Mouse (Mus musculus): ENCODE results near the gene Tlcd1. TPM values are rescaled to one million over a fixed set of nuclear protein-coding genes. Genes with fewer than 3 reads are reported as not detected.

Gene Tlcd1
- polyA plus RNA-seq, 1 experiment from 2014 or later = 14.2 TPM

DNA sequence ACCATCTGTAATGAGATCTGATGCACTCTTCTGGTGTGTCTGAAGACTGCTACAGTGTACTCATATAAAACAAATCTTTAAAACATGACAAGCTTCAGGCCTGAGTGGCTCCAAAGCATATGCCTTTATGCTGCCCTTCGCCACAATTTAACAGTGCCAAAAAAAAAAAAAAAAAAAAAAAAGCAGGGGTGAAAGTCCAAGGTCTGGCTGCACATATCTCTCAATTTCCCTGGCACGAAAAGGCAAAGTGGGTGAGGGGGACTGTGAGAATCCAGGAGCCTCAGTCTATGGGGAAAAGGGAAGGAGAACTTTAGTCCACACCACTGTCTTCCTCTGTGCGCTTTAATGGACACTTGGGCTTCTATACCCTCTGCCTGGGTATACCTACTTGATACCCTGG is 25.9 kb downstream of the Tlcd1 start:
- Histone ChIP-seq H3K27me3 (ENCODE audit: control insufficient read depth, insufficient read depth, low read length) (no peaks in the 10 kb centered on the region), H3K27ac (ENCODE audit: low read length) (no peak overlapping the region), H3K36me3 (ENCODE audit: control insufficient read depth, insufficient read depth) (peaks cover 25% of the 10 kb centered on the region), H3K4me3 (ENCODE audit: low read length) (no peak overlapping the region), H3K9me3 (replicated peaks; ENCODE audit: control insufficient read depth, low read length) (no peaks in the 10 kb centered on the region), H3K4me2 (ENCODE audit: low read depth, low read length) (no peak overlapping the region), H3K4me1 (ENCODE audit: control insufficient read depth, insufficient read depth, low read length) (no peaks in the 10 kb centered on the region), H3K9ac (ENCODE audit: low read length) (no peak overlapping the region)
- 90% methylated on average over 3 of the region's 3 CpGs for whole genome bisulfite sequencing
- ATAC-seq (replicated peaks; ENCODE audit: extremely low read depth, insufficient read depth, low FRiP score) = no peak

DNA sequence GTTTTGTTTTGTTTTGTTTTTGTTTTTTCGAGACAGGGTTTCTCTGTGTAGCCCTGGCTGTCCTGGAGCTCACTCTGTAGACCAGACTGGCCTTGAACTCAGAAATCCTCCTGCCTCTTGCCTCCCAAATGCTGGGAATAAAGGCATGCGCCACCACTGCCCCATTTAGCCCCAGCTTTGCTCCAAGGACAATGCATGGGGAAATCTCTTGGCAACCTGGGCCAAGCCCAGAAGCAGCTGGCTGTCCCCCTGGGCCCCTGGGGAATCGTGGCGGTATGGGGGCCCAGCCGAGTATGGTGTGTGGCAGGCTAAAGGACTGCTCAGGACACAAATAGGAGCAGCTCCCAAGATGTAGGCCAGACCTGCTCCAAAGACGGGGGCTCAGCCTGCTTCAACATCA is 27.8 kb downstream of the Tlcd1 start:
- no peak for ATAC-seq (replicated peaks; ENCODE audit: extremely low read depth, insufficient read depth, low FRiP score)
- no peaks in the 10 kb centered on the region for H3K4me1 ChIP-seq (ENCODE audit: control insufficient read depth, insufficient read depth, low read length)
- no peak overlapping the region for H3K4me2 ChIP-seq (ENCODE audit: low read depth, low read length)
- H3K27me3 ChIP-seq (ENCODE audit: control insufficient read depth, insufficient read depth, low read length) = no peaks in the 10 kb centered on the region
- no peak overlapping the region for H3K4me3 ChIP-seq (ENCODE audit: low read length)
- 77% methylated on average over 6 of the region's 6 CpGs for WGBS
- peaks cover 44% of the 10 kb centered on the region for H3K36me3 ChIP-seq (ENCODE audit: control insufficient read depth, insufficient read depth)
- no peak overlapping the region for H3K27ac ChIP-seq (ENCODE audit: low read length)
- H3K9ac ChIP-seq (ENCODE audit: low read length) = no peak overlapping the region
- H3K9me3 ChIP-seq (replicated peaks; ENCODE audit: control insufficient read depth, low read length) = no peaks in the 10 kb centered on the region

DNA sequence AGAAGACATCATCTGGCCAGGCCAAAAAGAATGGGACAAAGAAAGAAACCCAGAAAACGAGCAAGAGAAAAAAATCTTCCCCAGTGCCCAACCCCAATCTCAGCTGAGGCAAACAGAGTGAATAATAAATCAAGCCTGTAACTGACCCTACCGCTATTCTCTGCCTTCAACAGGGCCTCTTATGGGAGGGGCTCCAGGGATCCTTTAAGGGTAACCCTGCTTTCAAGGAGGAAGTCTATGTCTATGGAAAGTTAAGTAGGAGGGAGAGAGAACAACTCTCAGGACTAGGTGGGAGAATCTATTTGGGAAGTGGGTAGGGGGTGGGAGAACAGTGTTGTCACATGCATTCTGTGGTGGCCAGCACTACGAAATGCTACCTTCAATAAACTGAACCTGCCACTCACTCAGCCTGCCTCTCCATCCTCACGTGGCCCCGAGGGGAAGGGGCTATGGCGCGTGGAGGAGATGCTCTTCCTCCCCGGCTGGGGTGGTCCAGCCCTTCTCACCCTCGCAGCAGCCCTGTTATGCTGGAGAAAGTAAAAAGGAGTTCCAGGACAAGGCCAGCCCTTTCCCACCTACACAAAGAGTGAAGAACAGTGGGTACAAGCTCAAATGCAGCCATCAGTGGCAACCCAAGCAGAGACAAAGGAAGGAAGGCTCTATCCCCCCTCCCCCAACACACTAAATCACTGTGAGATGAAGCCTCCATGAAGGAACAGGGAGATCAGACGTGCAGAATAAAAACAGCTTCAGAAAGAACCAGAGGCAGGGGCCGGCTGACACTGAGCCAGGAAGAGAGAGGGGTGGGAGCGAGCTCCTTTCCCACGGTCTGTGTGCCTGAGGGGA is 29.1 kb downstream of the Tlcd1 start:
- Histone ChIP-seq H3K36me3 (ENCODE audit: control insufficient read depth, insufficient read depth) (peaks cover 56% of the 10 kb centered on the region), H3K27ac (ENCODE audit: low read length) (no peak overlapping the region), H3K4me1 (ENCODE audit: control insufficient read depth, insufficient read depth, low read length) (no peaks in the 10 kb centered on the region), H3K9me3 (replicated peaks; ENCODE audit: control insufficient read depth, low read length) (no peaks in the 10 kb centered on the region), H3K4me3 (ENCODE audit: low read length) (no peak overlapping the region), H3K27me3 (ENCODE audit: control insufficient read depth, insufficient read depth, low read length) (no peaks in the 10 kb centered on the region), H3K9ac (ENCODE audit: low read length) (no peak overlapping the region), H3K4me2 (ENCODE audit: low read depth, low read length) (no peak overlapping the region)
- WGBS = 78% methylated on average over 13 of the region's 13 CpGs
- no peak for ATAC-seq (replicated peaks; ENCODE audit: extremely low read depth, insufficient read depth, low FRiP score)

DNA sequence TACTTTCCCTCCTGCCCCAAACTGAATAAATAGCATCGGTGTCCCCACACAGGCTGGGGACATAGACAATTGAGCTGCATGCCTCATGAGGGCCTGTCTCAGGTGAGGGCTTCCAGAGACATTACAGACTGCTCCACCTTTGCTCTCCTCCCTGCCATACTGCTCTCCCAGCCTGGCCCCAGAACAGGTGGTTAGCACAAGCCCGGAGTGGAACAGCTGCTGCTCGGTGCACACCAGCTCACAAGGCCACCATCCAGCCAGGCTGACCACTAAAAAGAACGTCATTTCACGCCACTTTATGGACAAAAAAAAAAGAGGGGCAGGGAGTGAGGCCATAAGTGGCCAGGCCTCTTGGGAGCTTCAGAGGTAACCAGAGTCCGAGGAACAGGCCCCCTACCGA is 30.7 kb downstream of the Tlcd1 start:
- H3K27ac ChIP-seq (ENCODE audit: low read length) = no peak overlapping the region
- H3K4me2 ChIP-seq (ENCODE audit: low read depth, low read length) = no peak overlapping the region
- H3K4me1 ChIP-seq (ENCODE audit: control insufficient read depth, insufficient read depth, low read length) = no peaks in the 10 kb centered on the region
- H3K36me3 ChIP-seq (ENCODE audit: control insufficient read depth, insufficient read depth) = peaks cover 67% of the 10 kb centered on the region
- H3K9ac ChIP-seq (ENCODE audit: low read length) = no peak overlapping the region
- WGBS = 88% methylated on average over 7 of the region's 7 CpGs
- no peaks in the 10 kb centered on the region for H3K27me3 ChIP-seq (ENCODE audit: control insufficient read depth, insufficient read depth, low read length)
- no peak for ATAC-seq (replicated peaks; ENCODE audit: extremely low read depth, insufficient read depth, low FRiP score)
- H3K9me3 ChIP-seq (replicated peaks; ENCODE audit: control insufficient read depth, low read length) = no peaks in the 10 kb centered on the region
- H3K4me3 ChIP-seq (ENCODE audit: low read length) = no peak overlapping the region

DNA sequence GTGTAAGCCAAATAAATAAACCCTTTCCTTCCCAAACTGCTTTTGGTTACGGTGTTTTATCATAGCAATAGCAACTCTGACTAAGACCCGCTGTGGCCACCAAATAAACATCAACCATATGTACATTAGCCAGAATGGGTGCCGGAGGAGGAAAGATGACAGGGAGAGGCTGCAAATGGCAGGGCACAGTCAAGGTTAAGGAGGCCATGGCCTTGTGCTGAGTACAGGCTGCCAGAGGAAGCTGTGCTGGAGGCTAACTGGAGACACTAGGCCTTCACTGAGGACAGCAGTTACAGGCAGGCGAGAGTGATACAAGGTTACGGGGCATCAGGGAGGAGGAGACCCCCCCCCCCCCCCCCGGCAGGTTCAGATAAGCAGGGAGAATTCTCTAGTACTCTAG is 33.4 kb downstream of the Tlcd1 start:
- H3K27ac ChIP-seq (ENCODE audit: low read length) = no peak overlapping the region

DNA sequence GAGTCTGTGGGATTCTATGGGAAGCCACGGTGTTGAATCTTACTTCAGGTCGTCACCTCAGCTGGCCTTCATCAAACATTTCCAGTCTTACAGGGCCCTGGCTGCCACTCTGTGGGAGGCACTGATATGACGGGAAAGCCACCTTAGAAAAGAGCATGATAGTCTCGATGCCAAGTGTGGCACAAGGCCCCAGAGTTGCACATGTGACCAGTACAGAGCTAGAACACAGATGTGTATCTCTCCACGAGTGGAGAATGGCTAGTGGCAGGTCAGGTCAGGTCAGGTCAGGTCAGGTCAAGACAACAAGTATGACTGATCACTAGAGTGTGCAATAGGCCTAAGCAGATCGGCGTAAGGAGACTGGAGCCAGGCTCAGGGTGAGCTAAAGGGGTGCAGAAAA is 34.1 kb downstream of the Tlcd1 start:
- no peak overlapping the region for H3K4me3 ChIP-seq (ENCODE audit: low read length)
- no peaks in the 10 kb centered on the region for H3K4me1 ChIP-seq (ENCODE audit: control insufficient read depth, insufficient read depth, low read length)
- 69% methylated on average over 7 of the region's 7 CpGs for WGBS
- no peak overlapping the region for H3K27ac ChIP-seq (ENCODE audit: low read length)
- H3K36me3 ChIP-seq (ENCODE audit: control insufficient read depth, insufficient read depth) = peaks cover 75% of the 10 kb centered on the region
- no peaks in the 10 kb centered on the region for H3K9me3 ChIP-seq (replicated peaks; ENCODE audit: control insufficient read depth, low read length)
- no peak overlapping the region for H3K4me2 ChIP-seq (ENCODE audit: low read depth, low read length)
- no peak overlapping the region for H3K9ac ChIP-seq (ENCODE audit: low read length)
- no peaks in the 10 kb centered on the region for H3K27me3 ChIP-seq (ENCODE audit: control insufficient read depth, insufficient read depth, low read length)
- no peak for ATAC-seq (replicated peaks; ENCODE audit: extremely low read depth, insufficient read depth, low FRiP score)

More for the DNA sequence above, 33.4 kb downstream of the Tlcd1 start:
- Histone ChIP-seq H3K4me1 (ENCODE audit: control insufficient read depth, insufficient read depth, low read length) (no peaks in the 10 kb centered on the region), H3K4me2 (ENCODE audit: low read depth, low read length) (no peak overlapping the region), H3K27me3 (ENCODE audit: control insufficient read depth, insufficient read depth, low read length) (no peaks in the 10 kb centered on the region), H3K4me3 (ENCODE audit: low read length) (no peak overlapping the region), H3K9me3 (replicated peaks; ENCODE audit: control insufficient read depth, low read length) (no peaks in the 10 kb centered on the region), H3K9ac (ENCODE audit: low read length) (no peak overlapping the region), H3K36me3 (ENCODE audit: control insufficient read depth, insufficient read depth) (peaks cover 76% of the 10 kb centered on the region)
- WGBS = 86% methylated on average over 6 of the region's 6 CpGs
- ATAC-seq (replicated peaks; ENCODE audit: extremely low read depth, insufficient read depth, low FRiP score) = no peak

DNA sequence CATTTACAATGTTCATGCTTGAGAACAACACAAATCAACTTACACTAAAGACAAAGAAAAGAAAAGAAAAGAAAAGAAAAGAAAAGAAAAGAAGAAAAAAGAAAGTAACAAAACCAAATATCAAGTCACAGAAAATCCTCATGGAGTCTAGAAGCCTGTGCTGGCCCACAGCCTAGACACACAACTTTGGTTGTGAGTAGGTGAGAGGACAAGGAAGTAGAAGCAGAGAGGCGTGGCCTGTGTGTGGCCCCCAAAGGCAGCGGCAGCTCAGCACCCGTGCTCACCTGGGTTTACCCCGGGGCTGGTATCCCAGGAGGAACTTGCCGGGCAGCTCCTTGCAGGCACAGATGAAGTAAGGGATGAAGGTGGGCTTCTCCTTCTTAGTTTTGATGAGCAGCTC is 35.0 kb downstream of the Tlcd1 start:
- H3K27me3 ChIP-seq (ENCODE audit: control insufficient read depth, insufficient read depth, low read length) = no peaks in the 10 kb centered on the region
- no peaks in the 10 kb centered on the region for H3K9me3 ChIP-seq (replicated peaks; ENCODE audit: control insufficient read depth, low read length)
- WGBS = 92% methylated on average over 5 of the region's 5 CpGs
- no peaks in the 10 kb centered on the region for H3K4me1 ChIP-seq (ENCODE audit: control insufficient read depth, insufficient read depth, low read length)
- no peak overlapping the region for H3K27ac ChIP-seq (ENCODE audit: low read length)
- no peak overlapping the region for H3K4me2 ChIP-seq (ENCODE audit: low read depth, low read length)
- H3K9ac ChIP-seq (ENCODE audit: low read length) = no peak overlapping the region
- peaks cover 75% of the 10 kb centered on the region for H3K36me3 ChIP-seq (ENCODE audit: control insufficient read depth, insufficient read depth)
- no peak for ATAC-seq (replicated peaks; ENCODE audit: extremely low read depth, insufficient read depth, low FRiP score)
- no peak overlapping the region for H3K4me3 ChIP-seq (ENCODE audit: low read length)

DNA sequence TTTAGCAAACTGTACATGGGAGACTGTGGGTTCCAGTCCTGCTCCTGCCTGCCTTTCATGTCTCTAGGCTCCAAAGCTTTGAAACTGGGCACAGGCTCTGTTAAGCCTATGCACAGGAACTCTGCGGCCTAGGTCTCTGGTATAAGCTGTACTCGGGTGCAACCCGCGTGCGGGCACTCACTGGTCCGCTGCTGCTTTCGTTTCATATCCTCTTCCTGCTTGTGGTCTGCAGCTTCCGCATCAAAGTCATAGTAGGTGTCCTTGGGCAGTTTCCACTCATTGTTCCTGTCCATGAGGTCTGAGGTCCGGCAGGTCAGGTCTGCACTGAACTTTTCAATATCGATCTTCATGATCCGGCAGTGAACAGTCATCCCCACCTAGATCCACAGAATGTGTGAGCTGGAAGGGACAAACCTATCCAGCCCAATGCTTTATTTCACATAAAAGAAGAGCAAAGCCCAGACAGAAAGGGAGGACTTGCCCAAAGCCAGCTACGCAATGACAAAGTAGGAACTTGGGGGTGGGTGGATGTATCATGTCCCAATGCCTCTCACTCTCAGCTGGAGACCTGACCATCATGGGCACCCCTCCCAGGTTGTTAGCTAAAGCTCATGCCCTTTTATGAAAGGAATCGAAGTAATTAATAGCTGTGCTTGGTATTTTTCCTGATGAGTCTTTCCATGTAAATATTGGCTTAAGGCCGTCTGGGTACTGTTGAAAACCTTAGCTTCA is 36.7 kb downstream of the Tlcd1 start:
- Histone ChIP-seq H3K9me3 (replicated peaks; ENCODE audit: control insufficient read depth, low read length) (no peaks in the 10 kb centered on the region), H3K4me2 (ENCODE audit: low read depth, low read length) (no peak overlapping the region), H3K27me3 (ENCODE audit: control insufficient read depth, insufficient read depth, low read length) (no peaks in the 10 kb centered on the region), H3K9ac (ENCODE audit: low read length) (no peak overlapping the region), H3K27ac (ENCODE audit: low read length) (no peak overlapping the region), H3K4me3 (ENCODE audit: low read length) (no peak overlapping the region), H3K36me3 (ENCODE audit: control insufficient read depth, insufficient read depth) (peaks cover 73% of the 10 kb centered on the region), H3K4me1 (ENCODE audit: control insufficient read depth, insufficient read depth, low read length) (no peaks in the 10 kb centered on the region)
- WGBS = 89% methylated on average over 14 of the region's 14 CpGs
- no peak for ATAC-seq (replicated peaks; ENCODE audit: extremely low read depth, insufficient read depth, low FRiP score)

DNA sequence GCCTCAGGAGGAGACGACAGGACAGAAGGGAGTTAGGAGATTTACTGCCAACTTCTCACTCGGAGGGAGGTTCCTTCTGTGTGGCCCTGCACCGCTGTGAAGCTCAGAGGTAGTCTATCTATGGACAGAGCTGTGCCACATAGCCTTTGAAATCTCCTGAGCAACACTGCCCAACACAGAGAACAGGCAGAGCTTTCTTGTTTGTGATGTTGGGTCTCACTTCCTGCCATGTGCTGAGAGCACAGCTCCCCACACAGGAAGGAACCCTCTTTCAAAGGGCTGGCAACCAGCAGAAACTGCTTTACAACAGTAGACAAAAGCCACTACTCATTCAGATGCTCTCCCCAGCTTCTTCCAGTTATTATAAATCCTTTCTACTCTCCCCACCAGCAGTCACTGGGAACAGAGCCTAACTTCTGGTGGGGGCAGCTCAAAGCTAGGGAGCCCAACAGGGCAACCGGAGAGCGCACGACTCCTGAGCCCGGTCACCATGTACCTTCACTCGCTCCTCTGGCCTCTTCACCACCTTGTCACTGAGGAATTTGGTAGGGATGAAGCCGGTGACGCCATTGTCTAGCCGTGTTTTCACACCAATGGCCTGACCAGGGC is 39.3 kb downstream of the Tlcd1 start:
- Histone ChIP-seq H3K4me1 (ENCODE audit: control insufficient read depth, insufficient read depth, low read length) (no peaks in the 10 kb centered on the region), H3K27me3 (ENCODE audit: control insufficient read depth, insufficient read depth, low read length) (no peaks in the 10 kb centered on the region), H3K9ac (ENCODE audit: low read length) (no peak overlapping the region), H3K4me3 (ENCODE audit: low read length) (no peak overlapping the region), H3K9me3 (replicated peaks; ENCODE audit: control insufficient read depth, low read length) (no peaks in the 10 kb centered on the region), H3K4me2 (ENCODE audit: low read depth, low read length) (no peak overlapping the region), H3K36me3 (ENCODE audit: control insufficient read depth, insufficient read depth) (peaks cover 68% of the 10 kb centered on the region), H3K27ac (ENCODE audit: low read length) (no peak overlapping the region)
- 86% methylated on average over 11 of the region's 11 CpGs for WGBS
- 0 out of 2 replicates have a peak, but pooled peaks have one; percentile 45 for ATAC-seq (replicated peaks; ENCODE audit: extremely low read depth, insufficient read depth, low FRiP score)

Measured in heart, embryonic 16.5 days (tissue).